Mouse (Mus musculus) stomach, embryonic 16.5 days (tissue): ENCODE measurements around the gene Agt. TPM values are rescaled to one million over a fixed set of nuclear protein-coding genes. Genes with fewer than 3 reads are reported as not detected.

Experiments
- polyA plus RNA-seq: library from polyadenylated mRNA; unstranded; fragments of >200 nt; fragmentation: Nextera tagmentation; extraction: Ambion mirVana; gene quantifications from 2 replicates; pipeline ENCODE4 v1.2.1, GENCODE M21; 2015

The Agt gene
- polyA plus RNA-seq, 1 experiment from 2014 or later, result 20.0 TPM

Other genes with a start within 250 kb of the Agt start
- gene Pgbd5, start 130.0 kb downstream of the Agt start, polyA plus RNA-seq, result 1.9 TPM in 2 replicates
- gene Cog2, start 48.9 kb downstream of the Agt start, polyA plus RNA-seq, result 38.2 and 40.7 TPM in 2 replicates
- gene Capn9, start 6.4 kb upstream of the Agt start, polyA plus RNA-seq, result 0.31 and 0.34 TPM in 2 replicates
- gene 2310022B05Rik, start 93.7 kb upstream of the Agt start, polyA plus RNA-seq, result 23.3 and 23.5 TPM in 2 replicates
- 35.1 and 41.9 TPM in 2 replicates for gene Ttc13, start 152.3 kb upstream of the Agt start, polyA plus RNA-seq
- gene Arv1, start 152.4 kb upstream of the Agt start, polyA plus RNA-seq, result 17.2 and 19.0 TPM in 2 replicates
- 3.2 and 4.7 TPM in 2 replicates for gene Fam89a, start 182.1 kb upstream of the Agt start, polyA plus RNA-seq
- 0.30 and 0.40 TPM in 2 replicates for gene Trim67, start 223.4 kb upstream of the Agt start, polyA plus RNA-seq